Mouse (Mus musculus) lung, embryonic 15.5 days (tissue): Measurements from ENCODE around the gene Hbb-bh2. TPM values are rescaled to one million over a fixed set of nuclear protein-coding genes. Genes with fewer than 3 reads are reported as not detected.
"Not testable (repeated sequence)": the region's sequence is repeated elsewhere in the genome, so short reads cannot be mapped to it uniquely, and the experiment has no call there.

Experiments
- ATAC-seq: fragments of 200-750 bp; cut with Nextera tagmentation; 2 replicates; pipeline ENCODE4 v1.8.0; 2017; ENCODE audit warnings: moderate number of reproducible peaks, borderline replicate concordance; ENCODE audit not compliant: low FRiP score, low TSS enrichment; ENCODE audit errors: extremely low read depth
- H3K27ac ChIP-seq: fragments of 300-500 bp; sonication (generic); 2 replicates; pipeline ENCODE4 v1.5.1; 2015; ENCODE audit warnings: moderate library complexity, mild to moderate bottlenecking, inconsistent platforms
- H3K27me3 ChIP-seq: fragments of 300-500 bp; sonication (generic); 2 replicates; pipeline ENCODE4 v1.6.1; 2015; ENCODE audit warnings: inconsistent platforms
- H3K36me3 ChIP-seq: fragments of 300-500 bp; sonication (generic); 2 replicates; pipeline ENCODE4 v1.6.1; 2015; ENCODE audit warnings: inconsistent platforms
- H3K4me1 ChIP-seq: fragments of 300-500 bp; sonication (generic); 2 replicates; pipeline ENCODE4 v1.6.1; 2015; ENCODE audit warnings: inconsistent platforms
- H3K4me2 ChIP-seq: fragments of 300-500 bp; sonication (generic); 2 replicates; pipeline ENCODE4 v1.6.1; 2015; ENCODE audit warnings: inconsistent platforms, mild to moderate bottlenecking, moderate library complexity
- H3K4me3 ChIP-seq: fragments of 300-500 bp; sonication (generic); 2 replicates; pipeline ENCODE4 v1.5.1; 2015; ENCODE audit warnings: mild to moderate bottlenecking, inconsistent platforms
- H3K9ac ChIP-seq: fragments of 300-500 bp; sonication (generic); 2 replicates; pipeline ENCODE4 v1.6.1; 2015; ENCODE audit warnings: inconsistent platforms
- H3K9me3 ChIP-seq: fragments of 300-500 bp; sonication (generic); 2 replicates; pipeline ENCODE4 v1.6.1; 2016; ENCODE audit warnings: inconsistent platforms
- WGBS: fragments of 180-500 bp; shearing (Covaris S2); methylation state at CpG from one replicate; pipeline ENCODE4 v1.1.7; 2015; 5-methylcytosine and 5-hydroxymethylcytosine counted together
- polyA plus RNA-seq: library from polyadenylated mRNA; unstranded; fragments of >200 nt; fragmentation: Nextera tagmentation; extraction: Ambion mirVana; gene quantifications from 2 replicates; pipeline ENCODE4 v1.2.1, GENCODE M21; 2015

Gene Hbb-bh2
- polyA plus RNA-seq, 1 experiment from 2014 or later: not detected

GRCm38 (mm10) chr7:103844525-103845325 is 4.4 kb upstream of the Hbb-bh2 start:
- Histone ChIP-seq H3K27ac (no peak overlapping the region), H3K36me3 (no peaks in the 10 kb centered on the region), H3K4me1 (no peaks in the 10 kb centered on the region), H3K9me3 (no peaks in the 10 kb centered on the region), H3K9ac (no peak overlapping the region), H3K4me3 (no peak overlapping the region), H3K4me2 (no peak overlapping the region), H3K27me3 (no peaks in the 10 kb centered on the region)
- no peak for ATAC-seq
- WGBS: 42% methylated on average over 2 of the region's 2 CpGs

GRCm38 (mm10) chr7:103843034-103843433 is 2.7 kb upstream of the Hbb-bh2 start, which contains the start of gene Hbb-bh1:
TSS of gene Hbb-bh1 (minus strand) at chr7:103843164.
- Histone ChIP-seq H3K4me3 (no peak within 1 kb of the TSS), H3K9me3 (no peaks in the 10 kb centered on the region), H3K9ac (no peak within 1 kb of the TSS), H3K36me3 (no peaks in the 10 kb centered on the region), H3K27ac (no peak within 1 kb of the TSS), H3K4me2 (no peak within 1 kb of the TSS), H3K27me3 (no peaks in the 10 kb centered on the region), H3K4me1 (no peaks in the 10 kb centered on the region)
- 75% methylated on average over 2 of the region's 2 CpGs for WGBS
- ATAC-seq: no peak

GRCm38 (mm10) chr7:103827808-103828207 is 12.5 kb downstream of the Hbb-bh2 start, which contains the start of gene Hbb-bs:
TSS of gene Hbb-bs (minus strand) at chr7:103828096.
- no peaks in the 10 kb centered on the region for H3K27me3 ChIP-seq
- peak; percentile 74; the same call in 1 of the 2 replicates for ATAC-seq
- no peaks in the 10 kb centered on the region for H3K36me3 ChIP-seq

GRCm38 (mm10) chr7:103827139-103827538 is 13.2 kb downstream of the Hbb-bh2 start:
- H3K4me1 ChIP-seq, H3K36me3 ChIP-seq, H3K27ac ChIP-seq, H3K9me3 ChIP-seq, H3K27me3 ChIP-seq, H3K4me3 ChIP-seq, H3K9ac ChIP-seq, H3K4me2 ChIP-seq: not testable (repeated sequence)
- 0 out of 2 replicates have a peak, but pooled peaks have one; percentile 3 for ATAC-seq
- WGBS: no CpG with 5 or more reads among the region's 2 CpGs

More at GRCm38 (mm10) chr7:103827808-103828207, 12.5 kb downstream of the Hbb-bh2 start, which contains the start of gene Hbb-bs:
- WGBS: 92% methylated on average over 4 of the region's 4 CpGs
- H3K4me3 ChIP-seq: no peak within 1 kb of the TSS
- no peak within 1 kb of the TSS for H3K4me2 ChIP-seq
- H3K9me3 ChIP-seq: no peaks in the 10 kb centered on the region
- no peak within 1 kb of the TSS for H3K27ac ChIP-seq
- no peak within 1 kb of the TSS for H3K9ac ChIP-seq
- no peaks in the 10 kb centered on the region for H3K4me1 ChIP-seq

GRCm38 (mm10) chr7:103826255-103826887 is 13.9 kb downstream of the Hbb-bh2 start:
- no peaks in the 10 kb centered on the region for H3K36me3 ChIP-seq
- H3K27ac ChIP-seq: no peak overlapping the region
- H3K9me3 ChIP-seq: no peaks in the 10 kb centered on the region
- no peaks in the 10 kb centered on the region for H3K27me3 ChIP-seq
- H3K4me1 ChIP-seq: no peaks in the 10 kb centered on the region
- H3K4me3 ChIP-seq: no peak overlapping the region
- ATAC-seq: no peak
- no peak overlapping the region for H3K9ac ChIP-seq
- WGBS: 38% methylated on average over 3 of the region's 3 CpGs
- H3K4me2 ChIP-seq: no peak overlapping the region

GRCm38 (mm10) chr7:103825536-103826254 is 14.6 kb downstream of the Hbb-bh2 start:
- Histone ChIP-seq H3K36me3 (no peaks in the 10 kb centered on the region), H3K4me3 (no peak overlapping the region), H3K27ac (no peak overlapping the region), H3K4me1 (no peaks in the 10 kb centered on the region), H3K9me3 (no peaks in the 10 kb centered on the region), H3K27me3 (no peaks in the 10 kb centered on the region), H3K9ac (no peak overlapping the region), H3K4me2 (no peak overlapping the region)
- WGBS: 81% methylated on average over 3 of the region's 3 CpGs
- ATAC-seq: peak; percentile 74; the same call in 1 of the 2 replicates

GRCm38 (mm10) chr7:103824597-103824996 is 15.7 kb downstream of the Hbb-bh2 start:
- Histone ChIP-seq H3K4me1 (no peaks in the 10 kb centered on the region), H3K9me3 (no peaks in the 10 kb centered on the region), H3K4me3 (no peak overlapping the region), H3K4me2 (no peak overlapping the region), H3K36me3 (no peaks in the 10 kb centered on the region), H3K27me3 (no peaks in the 10 kb centered on the region), H3K27ac (no peak overlapping the region), H3K9ac (no peak overlapping the region)
- ATAC-seq: no peak
- WGBS: 70% methylated on average over 2 of the region's 2 CpGs

GRCm38 (mm10) chr7:103815085-103815484 is 25.2 kb downstream of the Hbb-bh2 start:
- H3K4me3 ChIP-seq, H3K27ac ChIP-seq, H3K4me2 ChIP-seq, H3K36me3 ChIP-seq, H3K9me3 ChIP-seq, H3K4me1 ChIP-seq, H3K9ac ChIP-seq, H3K27me3 ChIP-seq, ATAC-seq: not testable (repeated sequence)
- WGBS: 100% methylated on average over 1 of the region's 2 CpGs

- no peak within 1 kb of the TSS for H3K9ac ChIP-seq
- no peak within 1 kb of the TSS for H3K4me3 ChIP-seq
- H3K36me3 ChIP-seq: no peaks in the 10 kb centered on the region
- WGBS: 88% methylated on average over 3 of the region's 3 CpGs
- no peaks in the 10 kb centered on the region for H3K9me3 ChIP-seq
- peak; percentile 72; the same call in 1 of the 2 replicates for ATAC-seq
- H3K27me3 ChIP-seq: no peaks in the 10 kb centered on the region
- H3K4me1 ChIP-seq: no peaks in the 10 kb centered on the region
- H3K4me2 ChIP-seq: no peak within 1 kb of the TSS
- no peak within 1 kb of the TSS for H3K27ac ChIP-seq
Measured at GRCm38 (mm10) chr7:103813766-103814165, 26.6 kb downstream of the Hbb-bh2 start, which contains the start of gene Hbb-bt. TSS of gene Hbb-bt (minus strand) at chr7:103813996.

- not testable (repeated sequence) for H3K36me3 ChIP-seq, H3K27ac ChIP-seq, H3K4me2 ChIP-seq, H3K9me3 ChIP-seq, H3K4me1 ChIP-seq, H3K27me3 ChIP-seq, H3K4me3 ChIP-seq, H3K9ac ChIP-seq
- WGBS: no CpG with 5 or more reads among the region's 3 CpGs
- ATAC-seq: peak; percentile 39; the same call in 1 of the 2 replicates
Measured at GRCm38 (mm10) chr7:103813152-103813551, 27.2 kb downstream of the Hbb-bh2 start.

GRCm38 (mm10) chr7:103812174-103812573 is 28.1 kb downstream of the Hbb-bh2 start:
- H3K4me1 ChIP-seq: no peaks in the 10 kb centered on the region
- WGBS: 46% methylated on average over 1 of the region's 1 CpGs
- H3K27ac ChIP-seq: no peak overlapping the region
- H3K4me2 ChIP-seq: no peak overlapping the region
- H3K4me3 ChIP-seq: no peak overlapping the region
- H3K27me3 ChIP-seq: no peaks in the 10 kb centered on the region
- H3K9ac ChIP-seq: no peak overlapping the region
- ATAC-seq: no peak
- no peaks in the 10 kb centered on the region for H3K9me3 ChIP-seq
- H3K36me3 ChIP-seq: no peaks in the 10 kb centered on the region
